Mouse (Mus musculus): ENCODE measurements around the gene Epb42. TPM values are rescaled to one million over a fixed set of nuclear protein-coding genes. Genes with fewer than 3 reads are reported as not detected.
"Not testable (repeated sequence)": the region's sequence is repeated elsewhere in the genome, so short reads cannot be mapped to it uniquely, and the experiment has no call there.

Gene Epb42
- total and polyA plus RNA-seq, 2 experiments from 2014 or later: 0.12 TPM; not detected in 1

DNA sequence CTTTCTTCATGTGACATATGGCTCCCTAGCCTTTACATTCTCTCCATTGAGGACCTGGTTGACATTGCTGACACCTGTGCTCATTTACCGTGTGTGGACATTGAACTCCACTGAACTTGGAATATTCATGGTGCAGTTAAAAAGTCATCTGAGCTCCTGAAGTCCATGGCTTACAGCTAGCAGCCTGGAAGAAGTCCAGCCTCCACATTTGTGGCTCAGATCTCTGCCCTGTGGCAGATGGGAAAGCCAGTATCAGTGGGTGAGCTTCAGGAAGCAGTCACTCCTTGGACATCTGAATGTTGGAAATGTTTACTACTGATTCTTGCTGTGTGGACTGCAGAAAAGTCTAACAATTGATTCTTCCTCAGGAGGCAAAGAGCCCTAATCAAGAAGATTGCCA is 29.9 kb downstream of the Epb42 start:
- Histone ChIP-seq H3K4me2 (ENCODE audit: low read depth, low read length, poor library complexity, severe bottlenecking) (no peak overlapping the region), H3K4me1 (ENCODE audit: insufficient read depth, low read length) (peaks cover 7% of the 10 kb centered on the region; the same call in 1 of the 2 replicates), H3K27ac (ENCODE audit: low read depth, low read length) (no peak overlapping the region), H3K36me3 (ENCODE audit: insufficient read depth, low read length) (no peaks in the 10 kb centered on the region; the same call in 1 of the 2 replicates), H3K4me3 (ENCODE audit: low read depth, low read length) (no peak overlapping the region), H3K27me3 (ENCODE audit: insufficient read depth, low read length) (no peaks in the 10 kb centered on the region), H3K9me3 (ENCODE audit: low read length) (no peaks in the 10 kb centered on the region), H3K9ac (replicated peaks; ENCODE audit: low read length, poor library complexity, severe bottlenecking) (no peak overlapping the region)
- DNase-seq (ENCODE audit: low spot score) (no peak), ATAC-seq (ENCODE audit: low FRiP score) (no peak)
- 88% methylated on average over 1 of the region's 1 CpGs for WGBS
- no peak for TF ChIP-seq CTCF (IDR thresholded peaks at IDR 0.05)

DNA sequence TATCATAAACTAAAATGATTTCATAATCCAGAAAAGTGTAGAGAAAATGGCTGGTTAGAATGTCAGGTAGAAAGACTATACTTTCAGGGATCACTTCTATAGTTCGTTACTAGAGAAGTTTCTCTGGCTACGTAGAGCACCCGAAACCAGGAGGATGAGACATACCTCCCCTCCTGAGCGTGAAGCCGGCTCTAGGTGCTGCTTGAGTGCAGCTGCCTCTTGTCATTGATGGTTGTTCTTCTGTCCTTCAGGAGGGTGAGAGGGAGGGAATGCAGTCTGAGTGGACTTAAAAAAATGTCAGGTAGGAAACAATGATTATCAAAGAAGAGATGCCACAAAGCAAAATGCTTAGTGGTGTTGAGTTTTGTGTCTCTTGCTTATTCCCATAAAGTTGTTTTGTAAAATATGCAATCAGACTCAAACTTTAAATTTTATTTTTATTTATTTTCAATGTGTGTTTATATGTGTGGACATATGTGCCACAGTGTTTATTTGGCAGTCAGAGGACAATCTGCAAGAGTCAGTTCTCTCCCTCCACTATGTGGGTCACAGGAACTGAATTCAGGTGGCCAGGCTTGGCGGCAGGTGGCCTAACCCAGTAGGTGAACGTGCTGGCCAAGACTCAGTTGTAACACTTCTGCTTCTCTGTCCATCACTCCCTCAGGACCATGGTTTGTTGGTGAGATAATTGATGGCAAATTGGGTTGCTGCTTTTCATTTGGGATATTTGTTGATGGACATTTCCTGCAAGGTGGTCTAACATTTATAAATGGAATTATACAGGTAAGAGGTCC is 32.7 kb downstream of the Epb42 start:
- WGBS: 82% methylated on average over 7 of the region's 7 CpGs
- Histone ChIP-seq H3K27ac (ENCODE audit: low read depth, low read length) (no peak overlapping the region), H3K9ac (replicated peaks; ENCODE audit: low read length, poor library complexity, severe bottlenecking) (no peak overlapping the region), H3K27me3 (ENCODE audit: insufficient read depth, low read length) (no peaks in the 10 kb centered on the region), H3K4me1 (ENCODE audit: insufficient read depth, low read length) (peaks cover 5% of the 10 kb centered on the region; the same call in 1 of the 2 replicates), H3K4me2 (ENCODE audit: low read depth, low read length, poor library complexity, severe bottlenecking) (no peak overlapping the region), H3K9me3 (ENCODE audit: low read length) (no peaks in the 10 kb centered on the region), H3K4me3 (ENCODE audit: low read depth, low read length) (no peak overlapping the region), H3K36me3 (ENCODE audit: insufficient read depth, low read length) (peaks cover 6% of the 10 kb centered on the region; the same call in 1 of the 2 replicates)
- ATAC-seq (ENCODE audit: low FRiP score) (no peak), DNase-seq (ENCODE audit: low spot score) (no peak)
- no peak for TF ChIP-seq CTCF (IDR thresholded peaks at IDR 0.05)

DNA sequence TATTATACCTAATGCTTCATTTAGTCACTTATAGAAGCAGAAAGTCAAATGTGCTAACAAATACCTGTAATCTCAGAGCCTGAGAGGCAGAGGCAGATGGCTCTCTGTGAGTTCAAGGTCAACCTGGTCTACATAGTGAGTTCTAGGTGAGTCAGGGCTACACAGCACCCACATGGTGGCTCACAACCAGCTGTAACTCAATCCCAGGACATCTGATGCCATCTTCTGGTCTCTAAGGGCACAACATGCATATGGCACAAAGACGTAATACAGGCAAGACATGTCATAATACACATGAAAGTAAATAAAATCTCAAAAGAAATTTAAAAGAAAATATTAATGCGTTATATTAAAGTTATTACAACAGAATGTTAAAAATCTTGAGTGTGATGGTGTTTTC is 33.3 kb downstream of the Epb42 start:
- H3K4me1 ChIP-seq (ENCODE audit: insufficient read depth, low read length): no peaks in the 10 kb centered on the region
- no peak overlapping the region for H3K27ac ChIP-seq (ENCODE audit: low read depth, low read length)
- H3K4me2 ChIP-seq (ENCODE audit: low read depth, low read length, poor library complexity, severe bottlenecking): no peak overlapping the region
- no peak overlapping the region for H3K9ac ChIP-seq (replicated peaks; ENCODE audit: low read length, poor library complexity, severe bottlenecking)
- peak; percentile 51 for TF ChIP-seq CTCF (IDR thresholded peaks at IDR 0.05)
- WGBS: 79% methylated on average over 2 of the region's 2 CpGs
- no peaks in the 10 kb centered on the region for H3K9me3 ChIP-seq (ENCODE audit: low read length)
- no peak overlapping the region for H3K4me3 ChIP-seq (ENCODE audit: low read depth, low read length)
- ATAC-seq (ENCODE audit: low FRiP score) (no peak), DNase-seq (ENCODE audit: low spot score) (no peak)
- peaks cover 6% of the 10 kb centered on the region; the same call in 1 of the 2 replicates for H3K36me3 ChIP-seq (ENCODE audit: insufficient read depth, low read length)
- H3K27me3 ChIP-seq (ENCODE audit: insufficient read depth, low read length): no peaks in the 10 kb centered on the region

DNA sequence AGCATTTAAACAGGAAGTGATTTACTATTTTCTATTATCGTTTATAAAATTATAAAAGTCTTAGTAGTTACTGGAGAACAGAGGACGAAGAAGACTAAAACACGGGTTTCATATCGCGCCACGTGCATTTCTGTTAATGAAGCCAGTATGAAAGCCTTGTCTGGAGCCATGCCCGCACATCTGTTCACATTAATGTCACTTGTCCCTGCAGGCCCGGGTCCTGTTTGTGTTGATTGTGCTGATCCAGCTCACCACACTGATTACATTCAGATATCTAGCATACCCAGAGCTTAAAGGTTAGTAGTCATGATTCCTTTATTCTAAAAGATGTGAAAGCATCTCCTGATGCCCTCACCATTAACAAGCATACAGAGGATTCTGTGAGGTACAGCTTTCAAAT is 38.0 kb downstream of the Epb42 start:
- no peak overlapping the region for H3K4me3 ChIP-seq (ENCODE audit: low read depth, low read length)
- DNase-seq (ENCODE audit: low spot score) (no peak), ATAC-seq (ENCODE audit: low FRiP score) (no peak)
- no peak overlapping the region for H3K27ac ChIP-seq (ENCODE audit: low read depth, low read length)
- no peaks in the 10 kb centered on the region for H3K4me1 ChIP-seq (ENCODE audit: insufficient read depth, low read length)
- H3K36me3 ChIP-seq (ENCODE audit: insufficient read depth, low read length): peaks cover 6% of the 10 kb centered on the region; the same call in 1 of the 2 replicates
- H3K9me3 ChIP-seq (ENCODE audit: low read length): no peaks in the 10 kb centered on the region
- 92% methylated on average over 8 of the region's 8 CpGs for WGBS
- no peak overlapping the region for H3K9ac ChIP-seq (replicated peaks; ENCODE audit: low read length, poor library complexity, severe bottlenecking)
- H3K27me3 ChIP-seq (ENCODE audit: insufficient read depth, low read length): no peaks in the 10 kb centered on the region
- no peak overlapping the region for H3K4me2 ChIP-seq (ENCODE audit: low read depth, low read length, poor library complexity, severe bottlenecking)
- no peak for TF ChIP-seq CTCF (IDR thresholded peaks at IDR 0.05)

DNA sequence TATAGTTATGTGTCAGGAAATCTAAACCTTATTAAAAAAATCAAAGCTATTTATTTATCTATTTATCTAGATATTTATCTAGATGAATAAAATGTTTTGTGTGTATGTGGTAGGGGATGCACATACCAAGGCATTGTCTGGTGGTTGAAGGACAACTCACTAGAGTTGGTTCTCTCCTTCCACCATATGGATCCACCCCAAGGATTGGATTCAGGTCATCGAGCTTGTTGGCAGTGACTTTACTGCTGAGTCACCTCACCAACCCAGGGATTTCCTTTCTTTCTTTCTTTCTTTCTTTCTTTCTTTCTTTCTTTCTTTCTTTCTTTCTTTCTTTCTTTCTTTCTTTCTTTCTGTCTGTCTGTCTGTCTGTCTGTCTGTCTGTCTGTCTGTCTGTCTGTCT is 40.3 kb downstream of the Epb42 start:
- not testable (repeated sequence) for DNase-seq (ENCODE audit: low spot score); H3K4me1 ChIP-seq (ENCODE audit: insufficient read depth, low read length); H3K9me3 ChIP-seq (ENCODE audit: low read length); H3K4me2 ChIP-seq (ENCODE audit: low read depth, low read length, poor library complexity, severe bottlenecking); H3K27ac ChIP-seq (ENCODE audit: low read depth, low read length); H3K27me3 ChIP-seq (ENCODE audit: insufficient read depth, low read length); H3K4me3 ChIP-seq (ENCODE audit: low read depth, low read length); ATAC-seq (ENCODE audit: low FRiP score); H3K9ac ChIP-seq (replicated peaks; ENCODE audit: low read length, poor library complexity, severe bottlenecking)
- peaks cover 11% of the 10 kb centered on the region for H3K36me3 ChIP-seq (ENCODE audit: insufficient read depth, low read length)
- WGBS: 86% methylated on average over 1 of the region's 1 CpGs

DNA sequence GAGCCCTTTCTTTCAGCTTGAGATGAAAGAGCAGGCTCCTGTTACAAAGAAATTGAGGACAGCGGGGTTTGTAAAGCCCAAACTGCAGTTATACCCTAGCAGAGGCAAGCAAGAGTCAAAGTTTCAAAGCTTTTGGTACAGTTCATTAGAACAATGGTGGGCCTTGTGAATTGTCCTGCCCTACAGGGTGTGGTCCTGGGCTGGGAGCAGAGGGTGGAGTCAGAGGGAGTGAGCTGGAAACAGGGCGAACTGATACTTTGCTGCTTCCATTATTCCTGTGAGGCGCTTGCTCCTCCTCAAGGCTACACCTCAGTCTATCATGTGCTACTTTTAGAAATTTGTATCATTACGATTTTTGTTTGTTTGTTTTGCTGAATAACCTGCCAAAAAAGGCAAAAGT is 45.7 kb downstream of the Epb42 start:
- TF ChIP-seq CTCF (IDR thresholded peaks at IDR 0.05): no peak
- ATAC-seq (ENCODE audit: low FRiP score) (no peak), DNase-seq (ENCODE audit: low spot score) (no peak)
- Histone ChIP-seq H3K9ac (replicated peaks; ENCODE audit: low read length, poor library complexity, severe bottlenecking) (no peak overlapping the region), H3K27ac (ENCODE audit: low read depth, low read length) (no peak overlapping the region), H3K4me3 (ENCODE audit: low read depth, low read length) (no peak overlapping the region), H3K27me3 (ENCODE audit: insufficient read depth, low read length) (no peaks in the 10 kb centered on the region), H3K36me3 (ENCODE audit: insufficient read depth, low read length) (peaks cover 13% of the 10 kb centered on the region), H3K4me1 (ENCODE audit: insufficient read depth, low read length) (no peaks in the 10 kb centered on the region), H3K4me2 (ENCODE audit: low read depth, low read length, poor library complexity, severe bottlenecking) (no peak overlapping the region), H3K9me3 (ENCODE audit: low read length) (no peaks in the 10 kb centered on the region)
- 76% methylated on average over 4 of the region's 4 CpGs for WGBS

Measured in midbrain, postnatal 0 days (tissue).